Mouse (Mus musculus): ENCODE measurements at regions not wholly inside any gene's neighbourhood (a gene's known extent, or its start where the extent isn't known, plus 50 kb on each side); places are given as distances from the start of the nearest gene placed in this dataset.

- in situ Hi-C loops (cut with MboI; ENCODE audit: unreplicated experiment in 2 of 2): loop anchor here in 1 of 2 experiments (25.0 kb wide), 1 partner anchor 1254 kb away; no protein-coding TSS in a partner anchor
Observed at GRCm38 (mm10) chr13:103683169-103683568, 91.2 kb downstream of the Srek1 start.

DNA sequence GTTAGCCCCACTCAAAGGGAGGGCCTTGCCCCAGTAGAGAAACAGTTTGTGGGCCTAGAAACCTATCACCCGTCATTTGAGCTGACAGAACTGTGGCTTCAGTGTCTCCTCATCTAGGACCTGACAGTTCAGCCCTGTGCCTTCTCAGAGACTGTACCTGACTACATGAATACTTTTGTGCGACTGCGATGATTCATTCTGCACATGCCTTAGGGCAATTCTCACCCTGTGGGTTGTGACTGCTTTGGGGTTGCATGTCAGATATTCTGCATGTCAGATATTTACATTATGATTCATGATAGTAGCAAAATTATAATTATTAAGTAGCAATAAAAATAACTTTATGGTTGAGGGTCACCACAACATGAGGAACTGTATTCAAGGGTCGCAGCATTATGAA is 93.7 kb downstream of the Srek1 start:
- in situ Hi-C loops (cut with MboI; ENCODE audit: unreplicated experiment in 2 of 2): loop anchor here in 1 of 2 experiments (25.0 kb wide), 1 partner anchor 1257 kb away; no protein-coding TSS in a partner anchor

- in situ Hi-C loops (cut with MboI; ENCODE audit: unreplicated experiment in 2 of 2): loop anchor here in 1 of 2 experiments (25.0 kb wide), 1 partner anchor 1257 kb away; no protein-coding TSS in a partner anchor
Observed at GRCm38 (mm10) chr13:103680052-103680451, 94.4 kb downstream of the Srek1 start.

DNA sequence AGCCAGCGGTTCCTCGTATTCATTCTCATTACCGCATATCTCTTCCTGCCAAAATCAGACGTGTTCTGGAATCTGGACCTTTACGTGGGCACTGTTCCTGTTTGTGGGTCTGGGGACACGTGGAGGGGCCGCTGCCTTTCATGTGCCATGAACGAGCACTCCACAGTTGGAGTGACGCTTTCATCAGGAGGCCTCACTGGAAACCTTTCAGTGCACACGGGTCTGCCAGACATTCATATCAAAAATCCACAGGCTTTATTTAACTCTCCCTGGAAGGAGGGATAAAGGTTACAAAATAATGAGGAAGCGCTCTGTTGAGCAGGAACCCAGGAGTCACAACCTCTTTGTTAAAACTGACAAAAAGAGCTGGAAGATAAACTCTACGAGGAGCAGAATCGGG is 97.6 kb downstream of the Srek1 start:
- in situ Hi-C loops (cut with MboI; ENCODE audit: unreplicated experiment in 2 of 2): loop anchor here in 1 of 2 experiments (25.0 kb wide), 1 partner anchor 1260 kb away; no protein-coding TSS in a partner anchor

DNA sequence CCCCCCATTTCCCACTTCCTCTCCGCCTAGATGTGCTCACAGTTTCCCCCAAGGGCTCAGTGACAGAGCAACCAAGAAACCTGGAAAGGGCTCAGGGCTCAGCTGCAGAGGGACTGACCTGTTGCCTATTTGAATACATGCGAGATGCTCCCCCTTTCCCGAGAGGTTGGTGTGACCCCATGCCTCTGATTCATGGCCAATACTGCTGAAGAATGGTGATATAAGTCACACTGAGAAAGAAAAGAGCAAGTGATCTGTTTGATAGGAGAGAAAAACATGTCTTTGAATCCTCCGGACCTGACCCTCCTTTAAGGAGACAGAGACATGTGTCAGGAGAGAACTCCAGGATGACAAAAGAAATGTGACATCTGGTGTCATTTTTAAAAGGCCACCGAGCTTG is 98.2 kb downstream of the Srek1 start:
- in situ Hi-C loops (cut with MboI; ENCODE audit: unreplicated experiment in 2 of 2): loop anchor here in 1 of 2 experiments (25.0 kb wide), 1 partner anchor 1261 kb away; no protein-coding TSS in a partner anchor

DNA sequence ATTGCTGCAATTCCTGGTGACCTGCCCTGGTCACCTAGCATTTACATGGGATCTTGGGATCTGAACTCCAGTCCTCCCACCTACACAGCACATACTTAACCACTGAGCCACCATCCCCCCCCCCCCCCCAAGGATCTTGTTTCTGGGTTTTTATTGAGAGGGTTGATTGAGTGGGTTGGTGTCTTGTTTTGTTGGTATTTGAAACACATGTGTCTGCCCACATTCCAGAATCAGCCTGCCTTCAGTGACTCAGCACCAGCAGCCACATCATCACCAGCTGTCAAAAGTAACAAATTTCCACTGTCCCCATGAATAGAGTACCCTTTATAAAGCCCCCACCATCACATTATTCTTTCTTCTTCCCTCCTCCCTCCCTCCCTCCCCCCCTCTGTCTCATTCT is 103.8 kb downstream of the Srek1 start:
- in situ Hi-C loops (cut with MboI; ENCODE audit: unreplicated experiment in 2 of 2): no loop called here

DNA sequence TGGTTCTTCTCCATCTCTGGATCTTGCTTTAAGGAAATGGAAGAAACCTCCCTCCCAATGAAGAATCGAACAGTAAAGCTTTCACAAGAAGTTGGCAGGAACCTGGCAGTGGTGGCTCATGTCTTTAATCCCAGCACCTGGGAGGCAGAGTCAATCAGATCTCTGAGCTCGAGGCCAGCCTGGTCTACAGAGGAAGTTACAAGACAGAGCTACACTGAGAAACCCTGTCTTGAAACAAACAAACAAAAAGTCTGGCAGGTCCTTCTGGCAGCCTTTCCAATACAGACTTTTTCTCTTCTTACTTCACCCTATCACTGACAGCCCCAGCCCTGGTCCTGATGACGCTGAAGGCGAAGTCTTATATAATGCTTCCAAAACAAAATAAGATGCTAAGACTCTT is 104.6 kb downstream of the Srek1 start:
- in situ Hi-C loops (cut with MboI; ENCODE audit: unreplicated experiment in 2 of 2): no loop called here

GRCm38 (mm10) chr13:103667749-103668148 is 106.7 kb downstream of the Srek1 start:
- in situ Hi-C loops (cut with MboI; ENCODE audit: unreplicated experiment in 2 of 2): no loop called here

DNA sequence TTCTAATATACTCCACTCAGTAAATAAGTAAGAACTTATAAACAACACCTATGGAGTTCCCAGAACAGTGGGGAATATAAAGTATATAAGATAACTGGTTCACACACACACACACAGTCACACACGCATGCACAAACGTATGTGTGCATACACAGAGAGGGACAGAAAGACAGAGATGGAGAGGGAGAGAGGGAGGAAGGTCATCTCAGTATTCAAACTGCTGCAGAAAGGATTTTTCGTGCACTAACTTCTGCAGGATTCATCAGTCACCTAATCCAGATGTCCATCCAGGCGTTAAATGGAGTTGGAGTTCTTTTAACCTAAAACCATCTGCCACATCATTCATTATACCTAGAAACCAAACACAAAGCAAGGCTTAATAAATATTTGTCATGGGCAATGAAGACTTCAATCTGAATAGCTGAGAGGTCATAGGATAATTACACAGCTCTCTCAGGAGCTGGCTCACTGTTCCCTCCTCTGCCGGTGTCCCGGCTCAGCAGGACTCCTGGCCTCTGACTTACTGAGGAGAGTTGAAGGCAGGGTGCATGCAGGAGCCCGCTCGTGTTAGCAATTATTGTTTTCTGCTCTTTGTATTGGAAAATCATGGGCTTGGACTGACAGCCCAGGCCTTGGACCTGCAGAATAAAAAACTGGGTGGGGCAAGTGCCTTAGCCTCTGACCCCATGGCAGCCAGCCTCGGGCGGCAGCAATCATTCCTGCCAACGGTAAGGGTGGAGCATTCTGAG is 114.0 kb downstream of the Srek1 start:
- in situ Hi-C loops (cut with MboI; ENCODE audit: unreplicated experiment in 2 of 2): no loop called here

DNA sequence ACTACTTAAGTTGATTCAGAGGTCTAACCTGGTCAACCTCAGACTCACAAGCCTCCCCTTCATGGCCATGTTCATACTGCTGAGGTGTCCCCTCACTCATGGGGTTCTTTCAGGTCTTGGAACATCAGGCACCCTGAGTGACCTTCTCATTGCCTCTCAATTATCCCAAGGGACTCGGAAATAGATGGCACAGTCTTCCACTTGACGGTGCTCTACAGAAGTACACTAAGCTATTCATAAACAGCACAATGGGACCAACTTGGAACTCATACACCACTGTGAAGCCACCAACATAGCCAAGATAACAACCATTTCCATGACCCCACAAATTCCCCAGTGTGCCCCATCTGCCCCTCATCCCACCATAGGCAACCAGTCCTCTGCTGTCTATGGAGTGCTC is 118.4 kb downstream of the Srek1 start:
- in situ Hi-C loops (cut with MboI; ENCODE audit: unreplicated experiment in 2 of 2): no loop called here

GRCm38 (mm10) chr13:103653216-103653615 is 121.2 kb downstream of the Srek1 start:
- in situ Hi-C loops (cut with MboI; ENCODE audit: unreplicated experiment in 2 of 2): no loop called here

- in situ Hi-C loops (cut with MboI; ENCODE audit: unreplicated experiment in 2 of 2): loop anchor here in 1 of 2 experiments (25.0 kb wide), 1 partner anchor 837 kb away; no protein-coding TSS in a partner anchor
Observed at GRCm38 (mm10) chr13:103649383-103649782, 125.0 kb downstream of the Srek1 start.

DNA sequence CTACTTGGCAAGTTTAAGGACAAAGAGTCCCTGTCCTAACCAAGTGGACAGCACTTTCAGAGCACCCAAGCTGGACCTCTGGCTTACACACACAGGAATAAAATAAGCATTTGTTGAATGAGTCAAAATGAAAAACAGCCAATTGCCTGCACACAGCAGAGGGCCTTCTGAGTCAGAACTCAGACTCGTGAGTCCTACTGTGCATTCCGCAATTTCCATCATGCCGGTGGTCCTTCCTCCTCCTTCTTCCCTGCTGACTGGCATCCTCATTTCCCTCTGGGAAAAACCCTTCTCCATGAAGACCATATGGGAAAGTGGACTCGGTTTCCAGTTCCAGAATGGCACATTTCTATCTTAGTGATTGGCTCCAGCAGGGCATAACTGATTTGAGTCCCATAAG is 126.4 kb downstream of the Srek1 start:
- in situ Hi-C loops (cut with MboI; ENCODE audit: unreplicated experiment in 2 of 2): loop anchor here in 1 of 2 experiments (25.0 kb wide), 1 partner anchor 836 kb away; no protein-coding TSS in a partner anchor

DNA sequence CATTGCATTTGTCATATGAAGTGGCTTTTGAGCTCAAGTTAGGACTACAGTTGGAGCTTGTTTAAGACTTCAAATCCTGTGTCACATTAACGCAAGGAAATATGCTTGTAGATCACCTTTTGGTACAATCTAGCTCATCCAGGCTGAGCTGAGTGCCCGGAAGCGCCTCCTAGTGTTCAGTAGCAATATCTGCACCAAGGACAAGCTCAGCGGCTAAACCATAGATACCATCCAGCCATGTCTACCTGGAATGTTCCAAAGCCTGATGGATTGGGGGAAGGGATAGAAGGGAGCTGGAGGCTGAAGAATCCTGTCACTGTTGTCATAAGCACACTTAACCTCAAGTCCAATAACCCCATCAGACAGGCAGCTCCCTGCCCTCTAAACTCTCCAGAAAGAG is 128.4 kb downstream of the Srek1 start:
- in situ Hi-C loops (cut with MboI; ENCODE audit: unreplicated experiment in 2 of 2): loop anchor here in 1 of 2 experiments (25.0 kb wide), 1 partner anchor 834 kb away; no protein-coding TSS in a partner anchor

GRCm38 (mm10) chr13:103643993-103644722 is 130.2 kb downstream of the Srek1 start:
- in situ Hi-C loops (cut with MboI; ENCODE audit: unreplicated experiment in 2 of 2): loop anchor here in 1 of 2 experiments (25.0 kb wide), 1 partner anchor 832 kb away; no protein-coding TSS in a partner anchor

GRCm38 (mm10) chr13:103643486-103643885 is 130.9 kb downstream of the Srek1 start:
- in situ Hi-C loops (cut with MboI; ENCODE audit: unreplicated experiment in 2 of 2): loop anchor here in 1 of 2 experiments (25.0 kb wide), 1 partner anchor 831 kb away; no protein-coding TSS in a partner anchor

DNA sequence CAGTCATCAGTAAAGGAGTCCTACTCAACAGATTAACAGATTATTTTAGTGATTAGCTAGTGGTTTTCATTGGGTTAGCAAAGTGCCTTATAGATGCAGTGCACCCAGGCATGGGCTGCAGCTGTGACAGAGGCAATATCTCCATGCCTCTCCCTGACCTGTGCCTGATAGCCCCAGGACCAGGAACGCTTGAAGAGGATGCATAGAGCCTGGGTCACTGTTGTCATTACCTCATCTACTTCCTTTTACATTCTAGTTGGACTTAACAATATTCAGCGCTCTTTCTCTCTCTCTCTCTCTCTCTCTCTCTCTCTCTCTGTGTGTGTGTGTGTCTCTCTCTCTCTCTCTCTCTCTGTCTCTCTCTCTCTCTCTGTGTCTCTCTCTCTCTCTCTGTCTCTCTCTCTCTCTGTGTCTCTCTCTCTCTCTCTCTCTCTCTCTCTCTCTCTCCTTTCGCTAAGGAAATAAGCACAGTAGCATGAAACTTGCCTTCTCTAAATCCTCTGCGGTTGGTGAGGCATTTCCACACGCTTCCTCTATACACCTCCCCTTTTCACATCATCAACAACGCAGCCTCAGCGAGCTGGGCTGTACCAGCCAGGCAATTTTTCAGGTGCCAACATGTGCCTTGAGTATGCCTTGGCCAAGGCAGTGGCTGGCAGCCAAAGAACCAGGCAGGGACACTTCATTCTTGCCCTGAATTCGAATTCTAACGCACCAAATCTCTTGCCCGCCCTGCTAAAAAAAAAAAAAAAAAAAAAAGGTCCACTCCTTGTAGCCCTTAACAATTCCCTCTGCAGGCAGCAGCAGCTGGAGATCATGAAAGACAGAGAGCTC is 131.6 kb downstream of the Srek1 start:
- in situ Hi-C loops (cut with MboI; ENCODE audit: unreplicated experiment in 2 of 2): loop anchor here in 1 of 2 experiments (25.0 kb wide), 1 partner anchor 830 kb away; no protein-coding TSS in a partner anchor

- in situ Hi-C loops (cut with MboI; ENCODE audit: unreplicated experiment in 2 of 2): loop anchor here in 1 of 2 experiments (5.0 to 25.0 kb wide), 2 partner anchors 466 to 826 kb away; no protein-coding TSS in a partner anchor
Observed at GRCm38 (mm10) chr13:103638038-103638437, 136.4 kb downstream of the Srek1 start.

DNA sequence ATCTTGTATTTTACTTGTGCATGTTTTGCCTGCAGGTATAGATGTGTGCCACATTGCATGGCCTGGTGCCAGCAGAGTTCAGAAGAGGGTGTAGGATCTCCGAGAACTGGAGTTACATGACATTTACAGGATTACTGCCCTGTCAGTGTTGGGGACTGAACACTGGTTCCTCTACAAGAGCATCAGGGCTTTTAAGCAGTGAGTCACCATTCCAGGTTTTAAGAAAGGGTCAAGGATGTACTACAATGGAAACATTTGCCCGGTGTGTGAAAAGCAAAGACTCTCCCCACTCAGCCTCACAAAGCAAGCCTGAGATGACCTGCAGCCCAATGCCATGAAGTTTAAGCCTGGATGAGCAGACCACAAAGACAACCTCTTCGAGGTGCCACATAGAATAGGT is 137.0 kb downstream of the Srek1 start:
- in situ Hi-C loops (cut with MboI; ENCODE audit: unreplicated experiment in 2 of 2): loop anchor here in 1 of 2 experiments (5.0 to 25.0 kb wide), 2 partner anchors 465 to 825 kb away; no protein-coding TSS in a partner anchor

- in situ Hi-C loops (cut with MboI; ENCODE audit: unreplicated experiment in 2 of 2): loop anchor here in 1 of 2 experiments (5.0 to 25.0 kb wide), 2 partner anchors 464 to 824 kb away; no protein-coding TSS in a partner anchor
Observed at GRCm38 (mm10) chr13:103636595-103636994, 137.8 kb downstream of the Srek1 start.

Measured in v-Abl transformed pro-B cells (cell line).